Mouse (Mus musculus) cerebellum, postnatal 4 days (tissue): ENCODE data around the gene Samd4.

Experiments
- DNase-seq, 2 experiments: peaks; one replicate each; pipeline ENCODE4 v3.0.0; 2022; ENCODE audit warnings: low spot score in 2 of 2, mixed read lengths in 1 of 2

The Samd4 gene

GRCm38 (mm10) chr14:46882431-46883067 is at the start of gene Samd4:
Gene Samd4 (plus strand): TSS chr14:46882854.
- peak in 1 of 2 experiments; percentile 49 for DNase-seq

GRCm38 (mm10) chr14:46839326-46839725 is 43.3 kb upstream of the Samd4 start:
- DNase-seq, result no peak

- DNase-seq, result no peak
These were observed 36.9 kb upstream of the Samd4 start for GRCm38 (mm10) chr14:46845706-46846105.

- no peak for DNase-seq
These were observed 34.5 kb upstream of the Samd4 start for GRCm38 (mm10) chr14:46848063-46848590.

GRCm38 (mm10) chr14:46848736-46849135 is 33.9 kb upstream of the Samd4 start:
- DNase-seq, result no peak

- DNase-seq, result no peak
These were observed 32.9 kb upstream of the Samd4 start for GRCm38 (mm10) chr14:46849769-46850168.

GRCm38 (mm10) chr14:46853677-46854076 is 29.0 kb upstream of the Samd4 start:
- DNase-seq, result no peak

- no peak for DNase-seq
These were observed 19.7 kb upstream of the Samd4 start for GRCm38 (mm10) chr14:46862922-46863321.

GRCm38 (mm10) chr14:46880935-46881334 is 1.7 kb upstream of the Samd4 start:
- DNase-seq, result peak in 1 of 2 experiments; percentile 49

GRCm38 (mm10) chr14:46881581-46882430 is 848 bp upstream of the Samd4 start:
- no peak for DNase-seq

- DNase-seq, result peak; percentile 36 to 40
These were observed 615 bp downstream of the Samd4 start for GRCm38 (mm10) chr14:46883068-46883870.

- DNase-seq, result peak; percentile 25 to 30
These were observed 1.3 kb downstream of the Samd4 start for GRCm38 (mm10) chr14:46883871-46884441.

GRCm38 (mm10) chr14:46884701-46885428 is 2.2 kb downstream of the Samd4 start:
- peak; percentile 52 to 62 for DNase-seq

- DNase-seq, result no peak
These were observed 2.7 kb downstream of the Samd4 start for GRCm38 (mm10) chr14:46885429-46885755.

GRCm38 (mm10) chr14:46885891-46886301 is 3.2 kb downstream of the Samd4 start:
- peak in 1 of 2 experiments; percentile 3 for DNase-seq

GRCm38 (mm10) chr14:46889096-46889495 is 6.4 kb downstream of the Samd4 start:
- no peak for DNase-seq

GRCm38 (mm10) chr14:46893961-46894360 is 11.3 kb downstream of the Samd4 start:
- no peak for DNase-seq

GRCm38 (mm10) chr14:46897953-46898352 is 15.3 kb downstream of the Samd4 start:
- no peak for DNase-seq

- no peak for DNase-seq
These were observed 16.0 kb downstream of the Samd4 start for GRCm38 (mm10) chr14:46898626-46899025.

GRCm38 (mm10) chr14:46902498-46903087 is 19.9 kb downstream of the Samd4 start:
- DNase-seq, result no peak

- no peak for DNase-seq
These were observed 21.6 kb downstream of the Samd4 start for GRCm38 (mm10) chr14:46904276-46904675.
